Mouse (Mus musculus): ENCODE measurements around the gene Sf3a2. TPM values are rescaled to one million over a fixed set of nuclear protein-coding genes. Genes with fewer than 3 reads are reported as not detected.
"Not testable (repeated sequence)": the region's sequence is repeated elsewhere in the genome, so short reads cannot be mapped to it uniquely, and the experiment has no call there.

Gene Sf3a2
- polyA plus RNA-seq, 1 experiment from 2014 or later = 77.7 TPM

- Histone ChIP-seq H3K4me2 (replicated peaks; ENCODE audit: low read depth, low read length) (no peak overlapping the region), H3K27me3 (ENCODE audit: control insufficient read depth, insufficient read depth, low read length) (no peaks in the 10 kb centered on the region), H3K4me1 (ENCODE audit: control insufficient read depth, insufficient read depth, low read length) (peaks cover 16% of the 10 kb centered on the region), H3K4me3 (ENCODE audit: low read depth, low read length) (no peak overlapping the region), H3K9ac (replicated peaks; ENCODE audit: low read depth, low read length) (no peak overlapping the region), H3K27ac (ENCODE audit: low read length) (no peak overlapping the region), H3K36me3 (ENCODE audit: control insufficient read depth, insufficient read depth, low read length) (no peaks in the 10 kb centered on the region), H3K9me3 (ENCODE audit: control insufficient read depth, low read depth, low read length) (no peaks in the 10 kb centered on the region)
- ATAC-seq (ENCODE audit: insufficient number of reproducible peaks, insufficient read depth, low FRiP score, low read depth) = no peak
- WGBS = 46% methylated on average over 5 of the region's 5 CpGs
These were observed 14.5 kb downstream of the Sf3a2 start for GRCm38 (mm10) chr10:80812391-80813041.

DNA sequence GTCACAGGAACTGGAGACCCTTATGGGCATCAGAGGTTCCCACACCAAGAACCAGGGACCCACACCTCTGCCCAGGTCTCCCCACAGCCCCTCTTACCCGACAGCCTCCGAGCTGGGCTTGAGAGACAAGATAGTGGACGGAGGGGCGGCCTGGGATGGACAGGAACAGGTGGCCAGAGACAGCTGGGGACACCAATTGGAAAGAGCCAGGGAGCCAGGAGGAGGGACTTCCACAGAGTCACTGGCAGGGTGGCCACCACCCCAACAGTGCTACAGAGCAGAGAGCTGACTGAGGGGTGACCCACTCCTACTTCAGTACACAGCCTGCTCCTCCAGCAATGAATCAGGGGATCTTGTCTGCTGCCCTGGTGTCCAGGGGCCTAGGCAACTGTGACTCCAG, 15.4 kb downstream of the Sf3a2 start, which contains the start of gene Jsrp1:
TSS of gene Jsrp1 (minus strand) at position 133 of the 400 bp plus-strand sequence.
- Histone ChIP-seq H3K4me2 (replicated peaks; ENCODE audit: low read depth, low read length) (no peak within 1 kb of the TSS), H3K27me3 (ENCODE audit: control insufficient read depth, insufficient read depth, low read length) (no peaks in the 10 kb centered on the region), H3K9me3 (ENCODE audit: control insufficient read depth, low read depth, low read length) (no peaks in the 10 kb centered on the region), H3K4me1 (ENCODE audit: control insufficient read depth, insufficient read depth, low read length) (peaks cover 10% of the 10 kb centered on the region; the same call in 1 of the 2 replicates), H3K9ac (replicated peaks; ENCODE audit: low read depth, low read length) (no peak within 1 kb of the TSS), H3K36me3 (ENCODE audit: control insufficient read depth, insufficient read depth, low read length) (no peaks in the 10 kb centered on the region), H3K27ac (ENCODE audit: low read length) (no peak within 1 kb of the TSS), H3K4me3 (ENCODE audit: low read depth, low read length) (no peak within 1 kb of the TSS)
- 86% methylated on average over 4 of the region's 4 CpGs for WGBS
- ATAC-seq (ENCODE audit: insufficient number of reproducible peaks, insufficient read depth, low FRiP score, low read depth) = no peak

DNA sequence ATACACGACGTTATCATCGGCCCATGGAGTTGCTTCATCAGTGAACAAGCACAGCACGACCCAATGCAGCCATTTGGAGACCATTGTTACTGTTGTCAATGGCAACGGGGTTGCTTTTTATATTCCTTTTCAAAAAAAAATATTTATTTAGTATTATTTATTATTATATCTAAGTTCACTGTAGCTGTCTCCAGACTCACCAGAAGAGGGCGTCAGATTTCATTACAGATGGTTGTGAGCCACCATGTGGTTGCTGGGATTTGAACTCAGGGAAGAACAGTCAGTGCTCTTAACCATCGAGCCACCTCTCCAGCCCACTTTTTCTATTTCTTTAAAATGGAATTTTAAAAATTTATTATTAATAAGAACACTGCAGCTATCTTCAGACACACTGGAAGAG, 16.8 kb downstream of the Sf3a2 start:
- H3K36me3 ChIP-seq (ENCODE audit: control insufficient read depth, insufficient read depth, low read length) = no peaks in the 10 kb centered on the region
- no peak for ATAC-seq (ENCODE audit: insufficient number of reproducible peaks, insufficient read depth, low FRiP score, low read depth)
- no peak overlapping the region for H3K4me2 ChIP-seq (replicated peaks; ENCODE audit: low read depth, low read length)
- 65% methylated on average over 7 of the region's 7 CpGs for WGBS
- 0 out of 2 replicates have a peak, but pooled peaks cover 2% of the 10 kb centered on the region for H3K4me1 ChIP-seq (ENCODE audit: control insufficient read depth, insufficient read depth, low read length)
- H3K9ac ChIP-seq (replicated peaks; ENCODE audit: low read depth, low read length) = no peak overlapping the region
- H3K9me3 ChIP-seq (ENCODE audit: control insufficient read depth, low read depth, low read length) = no peaks in the 10 kb centered on the region
- no peaks in the 10 kb centered on the region for H3K27me3 ChIP-seq (ENCODE audit: control insufficient read depth, insufficient read depth, low read length)
- H3K4me3 ChIP-seq (ENCODE audit: low read depth, low read length) = no peak overlapping the region
- H3K27ac ChIP-seq (ENCODE audit: low read length) = no peak overlapping the region

DNA sequence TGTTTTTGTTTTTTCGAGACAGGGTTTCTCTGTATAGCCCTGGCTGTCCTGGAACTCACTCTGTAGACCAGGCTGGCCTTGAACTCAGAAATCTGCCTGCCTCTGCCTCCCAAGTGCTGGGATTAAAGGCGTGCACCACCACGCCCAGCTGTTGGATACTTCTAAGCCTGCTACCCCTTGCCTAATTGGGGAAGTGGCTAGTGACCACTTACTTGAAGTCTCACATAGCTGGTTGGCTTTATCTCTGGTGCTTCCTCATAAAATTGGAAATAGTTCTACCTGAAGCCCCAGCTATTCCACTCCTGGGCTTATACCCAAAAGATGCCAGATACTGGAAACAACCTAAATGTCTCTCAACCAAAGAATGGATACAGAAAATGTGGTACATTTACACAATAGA, 18.3 kb downstream of the Sf3a2 start:
- H3K4me1 ChIP-seq (ENCODE audit: control insufficient read depth, insufficient read depth, low read length); ATAC-seq (ENCODE audit: insufficient number of reproducible peaks, insufficient read depth, low FRiP score, low read depth); H3K4me3 ChIP-seq (ENCODE audit: low read depth, low read length); H3K4me2 ChIP-seq (replicated peaks; ENCODE audit: low read depth, low read length); H3K9me3 ChIP-seq (ENCODE audit: control insufficient read depth, low read depth, low read length); H3K36me3 ChIP-seq (ENCODE audit: control insufficient read depth, insufficient read depth, low read length); H3K9ac ChIP-seq (replicated peaks; ENCODE audit: low read depth, low read length); H3K27me3 ChIP-seq (ENCODE audit: control insufficient read depth, insufficient read depth, low read length); H3K27ac ChIP-seq (ENCODE audit: low read length): not testable (repeated sequence)
- WGBS = 78% methylated on average over 3 of the region's 3 CpGs

DNA sequence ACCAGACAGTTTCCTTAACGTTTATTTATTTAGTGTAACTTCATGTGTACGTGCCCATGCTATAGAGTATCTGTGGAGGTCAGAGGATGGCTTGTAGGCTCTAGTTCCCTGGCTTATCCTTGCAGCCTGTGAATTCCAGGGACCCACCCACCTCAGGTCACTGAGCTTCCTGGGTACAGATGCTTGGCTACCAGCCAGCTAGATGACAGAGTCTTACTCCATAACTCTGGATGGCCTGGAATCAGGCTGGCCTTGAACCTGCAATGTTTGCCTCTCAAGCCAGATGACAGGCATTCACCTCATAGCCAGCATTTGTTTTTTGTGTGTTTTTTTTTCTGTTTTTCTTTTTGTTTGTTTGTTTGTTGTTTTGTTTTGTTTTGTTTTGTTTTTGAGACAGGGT, 19.2 kb downstream of the Sf3a2 start:
- no peaks in the 10 kb centered on the region for H3K9me3 ChIP-seq (ENCODE audit: control insufficient read depth, low read depth, low read length)
- no peak overlapping the region for H3K9ac ChIP-seq (replicated peaks; ENCODE audit: low read depth, low read length)
- H3K27ac ChIP-seq (ENCODE audit: low read length) = no peak overlapping the region
- H3K36me3 ChIP-seq (ENCODE audit: control insufficient read depth, insufficient read depth, low read length) = no peaks in the 10 kb centered on the region
- H3K4me3 ChIP-seq (ENCODE audit: low read depth, low read length) = no peak overlapping the region
- H3K4me2 ChIP-seq (replicated peaks; ENCODE audit: low read depth, low read length) = no peak overlapping the region
- ATAC-seq (ENCODE audit: insufficient number of reproducible peaks, insufficient read depth, low FRiP score, low read depth) = no peak
- no peaks in the 10 kb centered on the region for H3K4me1 ChIP-seq (ENCODE audit: control insufficient read depth, insufficient read depth, low read length)
- H3K27me3 ChIP-seq (ENCODE audit: control insufficient read depth, insufficient read depth, low read length) = no peaks in the 10 kb centered on the region
- 53% methylated on average over 2 of the region's 2 CpGs for WGBS

- not testable (repeated sequence) for H3K9ac ChIP-seq (replicated peaks; ENCODE audit: low read depth, low read length); H3K4me1 ChIP-seq (ENCODE audit: control insufficient read depth, insufficient read depth, low read length); ATAC-seq (ENCODE audit: insufficient number of reproducible peaks, insufficient read depth, low FRiP score, low read depth); H3K36me3 ChIP-seq (ENCODE audit: control insufficient read depth, insufficient read depth, low read length); H3K27me3 ChIP-seq (ENCODE audit: control insufficient read depth, insufficient read depth, low read length); H3K4me3 ChIP-seq (ENCODE audit: low read depth, low read length); H3K9me3 ChIP-seq (ENCODE audit: control insufficient read depth, low read depth, low read length); H3K4me2 ChIP-seq (replicated peaks; ENCODE audit: low read depth, low read length); H3K27ac ChIP-seq (ENCODE audit: low read length)
- 83% methylated on average over 7 of the region's 7 CpGs for WGBS
These were observed 20.0 kb downstream of the Sf3a2 start for GRCm38 (mm10) chr10:80817955-80818354.

DNA sequence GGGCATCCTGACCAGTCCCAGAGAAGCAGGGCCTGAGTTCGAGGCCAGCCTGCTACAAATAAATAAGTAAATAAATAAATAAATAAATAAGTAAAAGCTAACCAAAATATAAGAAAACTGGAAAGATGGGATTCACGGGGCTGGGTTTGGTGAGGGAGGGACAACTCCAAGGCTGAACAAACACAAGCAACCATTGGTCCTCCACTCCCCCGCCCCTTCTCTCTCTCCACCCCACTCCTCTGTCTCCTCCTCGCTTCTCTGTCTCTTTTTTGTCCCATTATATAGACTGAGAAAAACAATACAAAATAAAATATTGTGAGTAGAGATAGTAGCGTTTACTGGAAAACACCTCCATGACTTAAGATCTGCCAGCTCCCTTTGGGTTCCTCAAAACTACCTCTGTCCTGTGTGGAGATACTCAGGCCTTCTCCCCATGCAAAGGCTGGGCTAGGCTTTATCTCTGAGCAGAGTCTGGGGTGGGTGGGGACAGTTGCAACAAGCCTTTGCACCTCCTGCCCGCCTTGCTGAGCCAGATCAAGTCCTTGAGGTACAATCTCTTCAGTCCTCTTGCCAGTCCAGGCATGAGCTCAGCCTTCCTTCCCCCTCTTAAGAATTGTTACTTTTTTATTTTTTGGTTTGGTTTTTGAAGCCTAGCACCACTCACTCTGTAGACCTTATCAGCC, 20.7 kb downstream of the Sf3a2 start:
- Histone ChIP-seq H3K4me1 (ENCODE audit: control insufficient read depth, insufficient read depth, low read length) (no peaks in the 10 kb centered on the region), H3K27ac (ENCODE audit: low read length) (no peak overlapping the region), H3K4me2 (replicated peaks; ENCODE audit: low read depth, low read length) (no peak overlapping the region), H3K9me3 (ENCODE audit: control insufficient read depth, low read depth, low read length) (no peaks in the 10 kb centered on the region), H3K9ac (replicated peaks; ENCODE audit: low read depth, low read length) (no peak overlapping the region), H3K4me3 (ENCODE audit: low read depth, low read length) (no peak overlapping the region), H3K36me3 (ENCODE audit: control insufficient read depth, insufficient read depth, low read length) (no peaks in the 10 kb centered on the region), H3K27me3 (ENCODE audit: control insufficient read depth, insufficient read depth, low read length) (no peaks in the 10 kb centered on the region)
- peak; percentile 70; the same call in 1 of the 2 replicates for ATAC-seq (ENCODE audit: insufficient number of reproducible peaks, insufficient read depth, low FRiP score, low read depth)
- WGBS = 46% methylated on average over 6 of the region's 6 CpGs

DNA sequence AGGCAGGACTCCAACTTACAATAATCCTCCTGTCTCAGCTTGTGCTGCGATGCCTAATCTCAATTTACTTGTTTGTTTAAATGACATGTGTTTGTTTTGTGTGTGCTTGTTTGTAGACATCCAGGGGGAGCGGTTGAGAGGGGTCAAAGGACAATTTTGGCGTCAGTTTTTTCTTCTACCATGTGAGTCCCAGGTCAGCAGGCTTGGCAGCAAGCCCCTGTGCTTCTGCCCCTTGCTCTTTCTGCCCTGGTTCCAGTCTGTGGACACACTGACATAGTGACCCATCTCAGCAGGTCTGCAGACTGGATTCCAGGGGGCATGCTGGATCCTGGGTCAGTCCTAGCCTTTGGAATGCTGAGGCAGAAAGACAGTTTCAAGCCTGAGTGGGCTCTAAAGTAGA, 21.4 kb downstream of the Sf3a2 start:
- Histone ChIP-seq H3K27ac (ENCODE audit: low read length) (no peak overlapping the region), H3K4me1 (ENCODE audit: control insufficient read depth, insufficient read depth, low read length) (no peaks in the 10 kb centered on the region), H3K4me2 (replicated peaks; ENCODE audit: low read depth, low read length) (no peak overlapping the region), H3K36me3 (ENCODE audit: control insufficient read depth, insufficient read depth, low read length) (no peaks in the 10 kb centered on the region), H3K4me3 (ENCODE audit: low read depth, low read length) (no peak overlapping the region), H3K9ac (replicated peaks; ENCODE audit: low read depth, low read length) (no peak overlapping the region), H3K27me3 (ENCODE audit: control insufficient read depth, insufficient read depth, low read length) (no peaks in the 10 kb centered on the region), H3K9me3 (ENCODE audit: control insufficient read depth, low read depth, low read length) (no peaks in the 10 kb centered on the region)
- 26% methylated on average over 3 of the region's 3 CpGs for WGBS
- no peak for ATAC-seq (ENCODE audit: insufficient number of reproducible peaks, insufficient read depth, low FRiP score, low read depth)

Measured in stomach, embryonic 14.5 days (tissue).